Mouse (Mus musculus) lung, postnatal 0 days (tissue): Measurements from ENCODE around the gene Zbp1.

Source experiments
- CTCF ChIP-seq: IDR thresholded peaks from 2 replicates; pipeline ENCODE4 v1.5.1; 2016; ENCODE audit warnings: antibody characterized with exemption, mild to moderate bottlenecking
- EP300 ChIP-seq: IDR thresholded peaks from 2 replicates; pipeline ENCODE4 v1.6.1; 2016; ENCODE audit warnings: antibody characterized with exemption, mild to moderate bottlenecking, control low read depth

DNA sequence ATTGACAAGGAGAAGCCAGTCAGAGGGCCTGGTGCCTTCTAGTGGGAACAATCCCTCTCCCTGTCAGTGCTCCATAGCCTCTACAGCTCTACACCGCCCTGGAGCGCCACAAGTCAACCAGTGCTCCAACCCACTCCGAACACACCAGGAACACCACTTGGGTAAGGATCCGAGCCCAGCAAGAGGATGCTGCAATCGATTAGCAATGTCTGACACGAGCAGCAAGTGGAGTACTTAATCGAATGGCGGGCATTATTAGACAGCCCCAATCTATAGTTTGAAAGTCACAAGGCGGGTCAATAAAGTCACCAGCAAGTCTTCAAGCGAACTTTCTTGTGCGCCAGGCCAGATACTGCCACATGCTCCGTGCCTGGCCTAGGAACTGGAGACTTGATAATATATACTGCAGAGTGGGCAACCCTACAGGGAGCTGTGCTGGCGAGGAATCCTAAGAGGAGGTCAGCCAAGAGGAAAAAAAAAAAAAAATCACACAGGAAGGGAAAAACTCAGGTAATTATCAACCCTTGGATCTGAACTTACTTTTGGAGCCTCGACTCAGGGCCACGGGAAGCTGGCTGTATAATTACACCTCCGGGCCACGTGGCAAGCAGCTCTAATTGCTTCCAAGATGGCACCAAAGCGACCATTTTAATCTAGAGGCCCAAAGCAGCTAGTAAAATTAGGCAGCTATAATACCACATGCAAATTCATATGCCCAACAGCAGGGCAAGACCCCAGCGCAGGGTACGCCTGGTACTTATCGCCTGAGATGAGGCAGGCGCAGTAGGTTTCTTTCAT, 46.9 kb upstream of the Zbp1 start:
- TF ChIP-seq CTCF (no peak), EP300 (no peak)
